Mouse (Mus musculus) limb, embryonic 13.5 days (tissue): ENCODE data around the gene Acsf2. TPM values are rescaled to one million over a fixed set of nuclear protein-coding genes. Genes with fewer than 3 reads are reported as not detected.

Experiments used
- ATAC-seq: fragments of 200-750 bp; cut with Nextera tagmentation; 2 replicates; pipeline ENCODE4 v1.8.0; 2017; ENCODE audit warnings: low read depth, moderate number of reproducible peaks, moderate TSS enrichment; ENCODE audit not compliant: low FRiP score
- H3K27ac ChIP-seq: fragments of 300-500 bp; sonication (generic); 2 replicates; pipeline ENCODE4 v1.5.1; 2015; ENCODE audit warnings: inconsistent platforms, mild to moderate bottlenecking, moderate library complexity
- H3K27me3 ChIP-seq: fragments of 300-500 bp; sonication (generic); 2 replicates; pipeline ENCODE4 v1.6.1; 2015; ENCODE audit warnings: mild to moderate bottlenecking, inconsistent platforms
- H3K36me3 ChIP-seq: fragments of 300-500 bp; sonication (generic); 2 replicates; pipeline ENCODE4 v1.6.1; 2015; ENCODE audit warnings: inconsistent platforms, mild to moderate bottlenecking, moderate library complexity
- H3K4me1 ChIP-seq: fragments of 300-500 bp; sonication (generic); 2 replicates; pipeline ENCODE4 v1.6.1; 2015; ENCODE audit warnings: inconsistent platforms
- H3K4me2 ChIP-seq: fragments of 300-500 bp; sonication (generic); replicated peaks from 2 replicates; pipeline ENCODE4 v1.6.1; 2015; ENCODE audit warnings: inconsistent platforms, mild to moderate bottlenecking, moderate library complexity
- H3K4me3 ChIP-seq: fragments of 300-500 bp; sonication (generic); 2 replicates; pipeline ENCODE4 v1.5.1; 2015; ENCODE audit warnings: moderate library complexity, mild to moderate bottlenecking, inconsistent platforms
- H3K9ac ChIP-seq: fragments of 300-500 bp; sonication (generic); 2 replicates; pipeline ENCODE4 v1.6.1; 2015; ENCODE audit warnings: mild to moderate bottlenecking, inconsistent platforms
- H3K9me3 ChIP-seq: fragments of 300-500 bp; sonication (generic); 2 replicates; pipeline ENCODE4 v1.6.1; 2016; ENCODE audit warnings: inconsistent platforms
- WGBS: fragments of 180-500 bp; shearing (Covaris S2); methylation state at CpG from one replicate; pipeline ENCODE4 v1.1.7; 2015; 5-methylcytosine and 5-hydroxymethylcytosine counted together
- polyA plus RNA-seq: library from polyadenylated mRNA; unstranded; fragments of >200 nt; fragmentation: Nextera tagmentation; extraction: Ambion mirVana; gene quantifications from 2 replicates; pipeline ENCODE4 v1.2.1, GENCODE M21; 2015

The Acsf2 gene
- polyA plus RNA-seq, 1 experiment from 2014 or later = 7.5 TPM

DNA sequence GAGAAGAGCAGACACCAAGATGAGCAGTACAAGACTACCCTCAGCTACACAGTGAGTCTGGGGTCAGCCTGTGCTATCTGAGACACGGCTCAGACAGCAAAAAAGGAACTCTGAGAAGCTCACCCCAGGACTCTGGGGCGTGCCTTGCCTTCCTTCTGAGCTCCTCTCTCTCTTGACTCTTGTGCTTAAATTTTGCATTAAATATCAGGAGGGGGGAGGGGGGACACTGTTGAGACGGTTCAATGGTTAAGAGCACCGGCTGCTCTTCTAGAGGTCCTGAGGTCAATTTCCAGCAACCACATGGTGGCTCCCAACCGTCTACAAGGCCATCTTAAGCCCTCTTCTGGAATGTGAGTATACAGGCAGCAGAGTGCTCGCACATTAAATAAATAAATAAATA is 14.2 kb downstream of the Acsf2 start:
- H3K4me3 ChIP-seq = no peak overlapping the region
- no peak overlapping the region for H3K4me2 ChIP-seq
- H3K9ac ChIP-seq = no peak overlapping the region
- H3K36me3 ChIP-seq = no peaks in the 10 kb centered on the region
- 78% methylated on average over 6 of the region's 6 CpGs for WGBS
- no peak for ATAC-seq
- no peaks in the 10 kb centered on the region for H3K27me3 ChIP-seq
- no peak overlapping the region for H3K27ac ChIP-seq
- H3K4me1 ChIP-seq = peaks cover 23% of the 10 kb centered on the region
- no peaks in the 10 kb centered on the region for H3K9me3 ChIP-seq

DNA sequence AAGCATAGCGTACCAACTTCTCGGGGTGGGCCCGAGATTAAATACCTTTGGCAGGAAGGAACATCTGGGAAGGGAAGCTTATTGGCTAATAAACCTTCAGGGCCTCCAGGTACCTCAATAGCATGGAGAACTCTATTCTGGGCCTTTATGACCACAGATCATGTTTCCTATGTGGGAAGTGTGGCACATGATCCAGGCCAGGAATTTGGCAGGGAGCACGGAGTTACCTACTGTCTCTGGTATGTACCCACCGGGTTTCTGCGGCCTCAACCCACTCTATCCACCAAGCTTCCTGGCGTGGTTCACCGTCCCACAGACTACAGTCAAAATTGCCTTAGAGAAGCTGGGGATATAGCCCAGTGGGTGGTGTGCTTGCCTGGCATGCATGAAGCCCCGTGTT is 16.6 kb downstream of the Acsf2 start:
- no peak overlapping the region for H3K9ac ChIP-seq
- H3K36me3 ChIP-seq = no peaks in the 10 kb centered on the region
- peak; percentile 78 for ATAC-seq
- no peak overlapping the region for H3K4me2 ChIP-seq
- H3K4me1 ChIP-seq = peaks cover 11% of the 10 kb centered on the region
- no peaks in the 10 kb centered on the region for H3K27me3 ChIP-seq
- no peaks in the 10 kb centered on the region for H3K9me3 ChIP-seq
- H3K27ac ChIP-seq = peak overlapping the region; percentile 22; the same call in 1 of the 2 replicates
- no peak overlapping the region for H3K4me3 ChIP-seq
- WGBS = 48% methylated on average over 9 of the region's 9 CpGs

DNA sequence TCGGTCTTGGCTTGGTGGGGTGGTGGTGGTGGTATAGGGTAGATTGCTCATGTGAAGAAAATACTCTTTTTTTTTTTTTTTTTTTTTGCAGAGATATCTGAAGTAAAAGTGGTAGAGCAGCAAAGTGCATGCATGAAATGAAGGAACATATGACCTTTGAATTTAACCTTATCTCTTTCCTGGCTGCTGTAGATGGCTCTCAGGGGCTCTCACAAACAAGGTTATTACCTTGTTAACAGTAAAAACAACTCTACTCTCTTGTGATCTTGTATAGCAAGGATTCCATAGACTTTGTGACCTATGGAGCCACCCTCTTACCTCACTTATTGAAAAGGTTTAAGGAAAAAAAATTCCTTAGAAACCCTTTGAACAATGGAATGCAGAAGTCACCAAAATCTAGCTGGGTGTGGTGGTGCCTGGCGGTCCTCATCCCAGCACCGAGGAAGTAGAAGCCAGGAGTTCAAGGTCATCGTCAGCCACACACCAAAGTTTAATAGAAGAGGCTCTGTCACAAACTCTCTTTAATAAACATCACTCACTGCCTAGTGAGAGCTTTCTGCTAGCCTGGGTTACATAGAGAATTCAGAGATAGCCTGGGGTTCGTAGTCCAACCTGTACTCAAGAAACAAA is 21.4 kb downstream of the Acsf2 start:
- Histone ChIP-seq H3K9ac (no peak overlapping the region), H3K27me3 (no peaks in the 10 kb centered on the region), H3K36me3 (peaks cover 10% of the 10 kb centered on the region; the same call in 1 of the 2 replicates), H3K27ac (no peak overlapping the region), H3K4me2 (no peak overlapping the region), H3K4me3 (no peak overlapping the region), H3K4me1 (peaks cover 12% of the 10 kb centered on the region), H3K9me3 (no peaks in the 10 kb centered on the region)
- 90% methylated on average over 5 of the region's 5 CpGs for WGBS
- no peak for ATAC-seq

DNA sequence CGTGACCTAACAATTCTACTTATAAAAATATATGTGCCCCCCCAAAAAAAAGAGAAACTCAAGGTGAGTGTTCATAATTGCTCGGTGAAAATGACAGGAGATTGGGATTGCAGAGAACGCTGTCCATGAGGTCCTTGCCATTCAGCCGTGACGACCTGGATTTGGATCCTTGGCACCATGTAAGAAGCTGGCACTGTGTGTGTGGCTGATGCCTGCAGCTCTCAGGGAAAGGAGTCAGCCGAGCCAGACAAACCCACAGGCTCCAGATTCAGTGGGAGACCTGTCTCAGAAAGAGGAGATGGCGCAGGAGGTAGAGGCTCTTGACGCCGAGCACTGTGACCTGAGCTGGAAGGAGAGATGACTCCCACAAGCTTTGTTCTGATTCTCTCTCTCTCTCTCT is 25.3 kb downstream of the Acsf2 start:
- Histone ChIP-seq H3K27ac (no peak overlapping the region), H3K4me2 (no peak overlapping the region), H3K9ac (no peak overlapping the region), H3K27me3 (no peaks in the 10 kb centered on the region), H3K36me3 (peaks cover 18% of the 10 kb centered on the region), H3K4me3 (no peak overlapping the region), H3K9me3 (no peaks in the 10 kb centered on the region), H3K4me1 (peaks cover 3% of the 10 kb centered on the region; the same call in 1 of the 2 replicates)
- WGBS = 93% methylated on average over 9 of the region's 9 CpGs
- ATAC-seq = no peak

DNA sequence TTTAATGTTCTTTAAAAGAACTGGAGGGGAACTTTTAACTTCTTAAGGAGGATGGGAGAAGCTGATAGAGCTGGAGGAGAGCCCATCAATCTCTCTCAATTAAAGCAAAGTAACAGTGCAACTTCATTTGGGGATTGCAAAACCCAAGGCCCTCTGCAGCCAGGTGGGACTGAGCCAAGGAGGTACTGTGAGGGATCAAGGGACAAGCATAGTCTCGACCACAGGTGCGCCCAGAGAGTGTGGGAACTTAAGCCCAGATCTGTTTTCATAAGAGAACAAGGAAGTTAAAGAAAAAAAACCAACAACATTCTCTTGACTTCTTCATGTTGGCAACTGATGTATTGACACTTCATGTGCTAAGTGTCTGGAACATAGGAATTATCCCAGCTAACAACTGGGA is 26.6 kb downstream of the Acsf2 start:
- no peaks in the 10 kb centered on the region for H3K9me3 ChIP-seq
- ATAC-seq = no peak
- H3K4me1 ChIP-seq = peaks cover 3% of the 10 kb centered on the region; the same call in 1 of the 2 replicates
- no peak overlapping the region for H3K4me3 ChIP-seq
- H3K36me3 ChIP-seq = peaks cover 32% of the 10 kb centered on the region
- 73% methylated on average over 2 of the region's 2 CpGs for WGBS
- no peaks in the 10 kb centered on the region for H3K27me3 ChIP-seq
- H3K9ac ChIP-seq = no peak overlapping the region
- no peak overlapping the region for H3K4me2 ChIP-seq
- H3K27ac ChIP-seq = no peak overlapping the region

DNA sequence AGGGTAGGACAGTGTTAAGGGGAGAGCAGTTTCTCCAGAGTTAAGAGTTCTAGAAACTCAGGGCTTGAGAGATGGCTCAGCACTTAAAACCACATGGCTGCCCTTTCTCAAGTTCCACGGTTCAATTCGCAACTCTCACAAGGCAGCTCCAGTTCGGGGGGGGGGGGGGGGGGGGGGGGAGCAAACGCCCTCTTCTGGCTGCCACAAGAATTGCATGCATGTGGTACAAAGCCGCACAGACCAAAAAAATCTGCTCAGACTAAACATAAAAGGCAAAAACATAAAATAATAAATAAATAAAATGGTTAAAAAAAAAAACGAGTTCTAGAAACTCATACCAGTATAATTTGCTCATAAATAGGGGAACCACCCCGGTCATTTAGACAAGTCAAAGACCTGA is 27.1 kb downstream of the Acsf2 start:
- H3K4me2 ChIP-seq = no peak overlapping the region
- H3K27ac ChIP-seq = no peak overlapping the region
- no peak overlapping the region for H3K4me3 ChIP-seq
- no peaks in the 10 kb centered on the region for H3K27me3 ChIP-seq
- H3K9me3 ChIP-seq = no peaks in the 10 kb centered on the region
- H3K36me3 ChIP-seq = peaks cover 35% of the 10 kb centered on the region
- WGBS = 20% methylated on average over 6 of the region's 7 CpGs
- no peak for ATAC-seq
- H3K4me1 ChIP-seq = peaks cover 3% of the 10 kb centered on the region; the same call in 1 of the 2 replicates
- no peak overlapping the region for H3K9ac ChIP-seq

DNA sequence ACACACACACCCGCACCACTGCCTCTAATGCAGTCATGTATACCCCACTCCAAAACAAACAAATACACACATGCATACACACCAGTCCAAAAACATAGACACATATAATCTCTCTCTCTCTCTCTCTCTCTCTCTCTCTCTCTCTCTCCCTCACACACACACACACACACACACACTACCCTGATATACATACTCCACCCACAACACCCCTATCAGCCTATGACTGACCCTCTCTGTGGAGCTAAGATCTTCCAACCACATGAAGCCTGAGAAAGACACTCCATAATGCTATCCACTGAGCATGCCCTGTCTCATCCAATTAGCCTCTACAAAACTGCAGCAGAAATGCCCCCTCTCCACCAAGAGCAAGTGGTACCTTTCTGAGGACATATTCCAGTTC is 29.8 kb downstream of the Acsf2 start:
- no peak for ATAC-seq
- Histone ChIP-seq H3K4me1 (no peaks in the 10 kb centered on the region), H3K36me3 (peaks cover 47% of the 10 kb centered on the region), H3K27ac (no peak overlapping the region), H3K9me3 (no peaks in the 10 kb centered on the region), H3K4me2 (no peak overlapping the region), H3K27me3 (peaks cover 4% of the 10 kb centered on the region; the same call in 1 of the 2 replicates), H3K4me3 (no peak overlapping the region), H3K9ac (no peak overlapping the region)
- WGBS = 91% methylated on average over 1 of the region's 1 CpGs

DNA sequence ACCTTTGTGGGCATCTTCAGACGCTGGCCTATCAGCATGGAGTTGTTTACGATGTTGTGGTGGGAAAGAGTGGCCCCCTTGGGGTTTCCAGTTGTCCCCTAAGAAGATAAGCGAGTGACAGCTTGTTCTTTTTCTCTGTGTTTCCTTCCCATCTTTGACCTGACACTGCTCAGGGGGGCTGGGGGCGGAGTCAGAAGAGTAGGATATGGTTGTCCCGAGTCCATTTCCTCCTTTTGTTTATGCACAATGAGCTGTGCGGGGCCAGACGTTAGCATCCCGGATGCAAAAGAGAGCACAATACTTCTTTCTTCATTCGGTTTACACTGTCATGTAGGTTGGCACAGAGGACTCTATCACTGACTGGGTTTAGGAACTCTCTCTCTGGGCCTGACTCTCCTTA is 31.1 kb downstream of the Acsf2 start:
- Histone ChIP-seq H3K4me2 (no peak overlapping the region), H3K9ac (no peak overlapping the region), H3K27me3 (peaks cover 10% of the 10 kb centered on the region), H3K4me3 (no peak overlapping the region), H3K4me1 (peaks cover 7% of the 10 kb centered on the region), H3K36me3 (peaks cover 40% of the 10 kb centered on the region), H3K9me3 (no peaks in the 10 kb centered on the region), H3K27ac (no peak overlapping the region; the same call in 1 of the 2 replicates)
- 73% methylated on average over 9 of the region's 9 CpGs for WGBS
- no peak for ATAC-seq

DNA sequence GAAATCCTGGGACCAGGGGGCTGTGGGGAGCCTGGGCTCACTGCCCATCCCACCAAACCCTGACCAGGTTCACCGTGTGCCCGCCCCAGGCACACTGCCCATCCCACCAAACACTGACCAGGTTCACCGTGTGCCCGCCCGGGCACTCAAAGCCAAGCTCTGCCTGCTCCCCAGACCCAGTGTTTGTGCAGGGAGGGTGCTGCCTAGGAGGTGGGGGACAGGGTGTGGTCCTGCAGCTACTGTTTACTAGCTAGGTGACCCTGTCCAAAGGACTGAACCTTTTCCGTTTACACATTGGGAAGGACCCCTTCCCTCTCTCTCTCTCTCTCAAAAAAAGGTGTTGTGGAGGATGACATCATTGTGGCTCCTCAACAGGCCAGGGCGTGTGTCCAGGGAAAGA is 34.3 kb downstream of the Acsf2 start:
- Histone ChIP-seq H3K27me3 (peaks cover 32% of the 10 kb centered on the region), H3K36me3 (peaks cover 38% of the 10 kb centered on the region)
- 91% methylated on average over 7 of the region's 7 CpGs for WGBS

DNA sequence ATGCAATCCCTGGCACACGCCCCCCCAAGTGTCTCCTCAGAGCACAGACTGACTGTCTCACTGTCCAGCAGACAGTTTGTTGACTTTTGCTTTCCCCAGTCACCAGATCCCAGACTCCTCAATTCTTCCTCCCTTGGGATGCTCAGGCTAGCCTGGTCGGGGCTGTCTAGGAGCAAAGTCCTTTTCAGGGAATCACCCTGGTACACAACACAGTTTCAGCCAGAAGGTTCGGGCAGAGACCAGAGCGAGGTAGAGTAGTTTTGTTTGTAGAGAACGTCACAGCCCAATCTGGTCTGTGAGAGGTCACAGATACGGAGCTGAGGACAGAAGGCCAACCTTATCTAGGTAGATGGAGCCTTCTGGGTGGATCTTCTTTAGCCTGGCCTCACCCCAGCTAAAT is 35.1 kb downstream of the Acsf2 start:
- no peak for ATAC-seq
- Histone ChIP-seq H3K4me2 (peak overlapping the region; percentile 61), H3K27me3 (peaks cover 32% of the 10 kb centered on the region), H3K4me3 (peak overlapping the region; percentile 32), H3K27ac (peak overlapping the region; percentile 53; the same call in 1 of the 2 replicates), H3K36me3 (peaks cover 33% of the 10 kb centered on the region), H3K4me1 (peaks cover 28% of the 10 kb centered on the region), H3K9ac (no peak overlapping the region), H3K9me3 (no peaks in the 10 kb centered on the region)
- 79% methylated on average over 6 of the region's 6 CpGs for WGBS

More for the DNA sequence above, 34.3 kb downstream of the Acsf2 start:
- Histone ChIP-seq H3K4me3 (no peak overlapping the region), H3K27ac (no peak overlapping the region), H3K4me2 (peak overlapping the region; percentile 61), H3K4me1 (peaks cover 28% of the 10 kb centered on the region), H3K9me3 (no peaks in the 10 kb centered on the region), H3K9ac (no peak overlapping the region)
- no peak for ATAC-seq

DNA sequence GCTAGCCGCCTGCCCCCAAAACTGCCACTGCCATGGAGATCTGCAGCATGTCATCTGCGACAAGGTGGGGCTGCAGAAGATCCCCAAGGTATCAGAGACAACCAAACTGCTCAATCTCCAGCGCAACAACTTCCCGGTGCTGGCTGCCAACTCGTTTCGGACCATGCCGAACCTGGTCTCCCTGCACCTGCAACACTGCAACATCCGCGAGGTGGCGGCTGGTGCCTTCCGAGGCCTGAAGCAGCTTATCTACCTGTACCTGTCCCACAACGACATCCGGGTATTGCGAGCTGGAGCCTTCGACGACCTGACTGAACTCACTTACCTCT is 36.6 kb downstream of the Acsf2 start:
- Histone ChIP-seq H3K4me3 (peak overlapping the region; percentile 32), H3K36me3 (peaks cover 20% of the 10 kb centered on the region), H3K27ac (peak overlapping the region; percentile 70; the same call in 1 of the 2 replicates), H3K9ac (peak overlapping the region; percentile 54), H3K27me3 (peaks cover 32% of the 10 kb centered on the region), H3K4me1 (peaks cover 28% of the 10 kb centered on the region), H3K9me3 (no peaks in the 10 kb centered on the region), H3K4me2 (peak overlapping the region; percentile 61)
- ATAC-seq = no peak
- WGBS = 13% methylated on average over 16 of the region's 16 CpGs

DNA sequence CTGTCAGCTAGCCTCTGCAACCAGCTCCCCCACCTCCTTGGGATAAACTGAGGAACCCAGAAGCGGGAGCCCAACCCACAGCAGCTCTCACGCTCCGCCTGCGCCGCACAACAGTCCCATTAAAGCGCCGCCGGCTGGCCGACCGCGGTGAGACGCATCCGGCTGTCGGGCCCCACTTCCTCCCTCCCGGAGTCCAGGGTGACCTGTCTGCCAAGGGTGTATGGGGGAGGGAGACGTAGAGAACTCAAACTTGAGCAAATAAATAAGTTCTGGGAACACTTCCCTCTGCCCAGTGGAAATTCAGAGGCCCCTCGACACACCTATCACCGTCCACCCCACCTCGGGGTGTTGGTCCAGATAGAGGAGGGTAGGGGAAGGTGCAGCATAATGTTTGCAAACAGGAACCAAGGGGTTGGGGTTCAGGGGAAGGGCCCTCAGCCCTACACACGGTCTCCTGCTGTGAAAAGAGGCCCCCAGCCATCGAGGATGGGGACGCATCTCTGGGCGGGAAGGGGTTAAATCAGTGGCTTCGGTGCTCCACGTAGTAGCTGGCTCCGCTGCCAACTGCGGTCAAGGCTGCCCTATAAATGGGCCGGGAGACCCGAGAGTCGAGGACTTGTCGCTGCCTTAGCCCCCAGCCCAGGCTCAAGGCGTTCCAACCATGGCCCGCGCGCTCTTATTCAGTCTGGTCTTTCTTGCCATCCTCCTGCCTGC is 37.1 kb downstream of the Acsf2 start, which contains the start of gene Chad:
Gene Chad (plus strand): TSS at position 611 of the 714 bp plus-strand sequence.
- Histone ChIP-seq H3K4me1 (peaks cover 28% of the 10 kb centered on the region), H3K27me3 (peaks cover 32% of the 10 kb centered on the region), H3K36me3 (peaks cover 19% of the 10 kb centered on the region), H3K9ac (peak within 1 kb of the TSS; percentile 54), H3K4me3 (peak within 1 kb of the TSS; percentile 32), H3K4me2 (peak within 1 kb of the TSS; percentile 61), H3K9me3 (no peaks in the 10 kb centered on the region), H3K27ac (peak within 1 kb of the TSS; percentile 70)
- WGBS = 3% methylated on average over 35 of the region's 35 CpGs
- peak; percentile 20 for ATAC-seq
